Mouse (Mus musculus) embryo, embryonic 10.5 days (tissue): ENCODE measurements around the gene Caprin1.

Source experiments
- DNase-seq: peaks from one replicate; pipeline ENCODE4 v3.0.0-alpha.2; 2015; ENCODE audit warnings: low spot score

Gene Caprin1

GRCm38 (mm10) chr2:103796861-103797466, 485 bp downstream of the Caprin1 start:
- DNase-seq, result peak; percentile 90

- DNase-seq, result peak; percentile 62
Measured at GRCm38 (mm10) chr2:103796211-103796860, 1.1 kb downstream of the Caprin1 start.

GRCm38 (mm10) chr2:103795843-103796210, 1.6 kb downstream of the Caprin1 start:
- DNase-seq, result peak; percentile 90

- no peak for DNase-seq
Measured at GRCm38 (mm10) chr2:103792009-103792408, 5.4 kb downstream of the Caprin1 start.

GRCm38 (mm10) chr2:103785735-103786134, 11.7 kb downstream of the Caprin1 start:
- DNase-seq, result no peak

GRCm38 (mm10) chr2:103784621-103785020, 12.8 kb downstream of the Caprin1 start:
- peak; percentile 24 for DNase-seq

GRCm38 (mm10) chr2:103762492-103762891, 35.0 kb downstream of the Caprin1 start:
- peak; percentile 13 for DNase-seq

- no peak for DNase-seq
Measured at GRCm38 (mm10) chr2:103761993-103762392, 35.5 kb downstream of the Caprin1 start.

- DNase-seq, result peak; percentile 99
Measured at GRCm38 (mm10) chr2:103760906-103761716, 36.3 kb downstream of the Caprin1 start, which contains the start of gene Nat10. TSS of gene Nat10 (minus strand) at chr2:103761270.

- DNase-seq, result peak; percentile 37
Measured at GRCm38 (mm10) chr2:103760421-103760820, 37.0 kb downstream of the Caprin1 start.

GRCm38 (mm10) chr2:103755458-103756085, 41.9 kb downstream of the Caprin1 start:
- no peak for DNase-seq

GRCm38 (mm10) chr2:103754614-103755013, 42.8 kb downstream of the Caprin1 start:
- no peak for DNase-seq

GRCm38 (mm10) chr2:103751771-103752170, 45.7 kb downstream of the Caprin1 start:
- DNase-seq, result no peak

GRCm38 (mm10) chr2:103749091-103749490, 48.4 kb downstream of the Caprin1 start:
- no peak for DNase-seq

GRCm38 (mm10) chr2:103747891-103748290, 49.6 kb downstream of the Caprin1 start:
- DNase-seq, result no peak

- DNase-seq, result no peak
Measured at GRCm38 (mm10) chr2:103746761-103747160, 50.7 kb downstream of the Caprin1 start.

GRCm38 (mm10) chr2:103746096-103746495, 51.4 kb downstream of the Caprin1 start:
- DNase-seq, result no peak

GRCm38 (mm10) chr2:103745481-103745880, 52.0 kb downstream of the Caprin1 start:
- DNase-seq, result no peak

- peak; percentile 86 for DNase-seq
Measured at GRCm38 (mm10) chr2:103743988-103744387, 53.5 kb downstream of the Caprin1 start.

- no peak for DNase-seq
Measured at GRCm38 (mm10) chr2:103743536-103743935, 53.9 kb downstream of the Caprin1 start.

GRCm38 (mm10) chr2:103742821-103743220, 54.6 kb downstream of the Caprin1 start:
- DNase-seq, result no peak

- no peak for DNase-seq
Measured at GRCm38 (mm10) chr2:103731423-103731822, 66.0 kb downstream of the Caprin1 start.
